Mouse (Mus musculus) stomach, embryonic 14.5 days (tissue): ENCODE data around the gene Pcdh15. TPM values are rescaled to one million over a fixed set of nuclear protein-coding genes. Genes with fewer than 3 reads are reported as not detected.

Experiments used
- ATAC-seq: fragments of 200-750 bp; cut with Nextera tagmentation; 2 replicates; pipeline ENCODE4 v1.8.0; 2017; ENCODE audit warnings: low read depth, moderate TSS enrichment; ENCODE audit not compliant: insufficient number of reproducible peaks, insufficient read depth, low FRiP score
- H3K27ac ChIP-seq: fragments of 300-500 bp; sonication (generic); 2 replicates; pipeline ENCODE4 v1.5.1; 2014; ENCODE audit warnings: mild to moderate bottlenecking, low read length, moderate library complexity, mixed read lengths
- H3K27me3 ChIP-seq: fragments of 300-500 bp; sonication (generic); 2 replicates; pipeline ENCODE4 v1.6.1; 2014; ENCODE audit warnings: low read length, control low read depth, mixed read lengths; ENCODE audit not compliant: control insufficient read depth, insufficient read depth
- H3K36me3 ChIP-seq: fragments of 300-500 bp; sonication (generic); 2 replicates; pipeline ENCODE4 v1.6.1; 2014; ENCODE audit warnings: mild to moderate bottlenecking, control low read depth, low read length, moderate library complexity, mixed read lengths; ENCODE audit not compliant: control insufficient read depth, insufficient read depth
- H3K4me1 ChIP-seq: fragments of 300-500 bp; sonication (generic); 2 replicates; pipeline ENCODE4 v1.6.1; 2014; ENCODE audit warnings: low read length, control low read depth, mixed read lengths; ENCODE audit not compliant: control insufficient read depth, insufficient read depth
- H3K4me2 ChIP-seq: fragments of 300-500 bp; sonication (generic); replicated peaks from 2 replicates; pipeline ENCODE4 v1.6.1; 2014; ENCODE audit warnings: low read depth, low read length, control low read depth
- H3K4me3 ChIP-seq: fragments of 300-500 bp; sonication (generic); 2 replicates; pipeline ENCODE4 v1.5.1; 2014; ENCODE audit warnings: low read depth, low read length, control low read depth
- H3K9ac ChIP-seq: fragments of 300-500 bp; sonication (generic); replicated peaks from 2 replicates; pipeline ENCODE4 v1.6.1; 2014; ENCODE audit warnings: low read depth, mild to moderate bottlenecking, control low read depth, low read length, moderate library complexity, mixed read lengths
- H3K9me3 ChIP-seq: fragments of 300-500 bp; sonication (generic); 2 replicates; pipeline ENCODE4 v1.6.1; 2016; ENCODE audit warnings: low read depth, low read length, control low read depth; ENCODE audit not compliant: control insufficient read depth
- WGBS: fragments of 180-500 bp; shearing (Covaris S2); extraction: QIAGEN DNeasy Blood & Tissue Kit; methylation state at CpG from one replicate; pipeline ENCODE4 v1.1.7; 2014; 5-methylcytosine and 5-hydroxymethylcytosine counted together
- polyA plus RNA-seq: library from polyadenylated mRNA; unstranded; fragments of >200 nt; fragmentation: Nextera tagmentation; extraction: Ambion mirVana; gene quantifications from 2 replicates; pipeline ENCODE4 v1.2.1, GENCODE M21; 2014

Gene Pcdh15
- polyA plus RNA-seq, 1 experiment from 2014 or later = 3.4 TPM

- WGBS = 91% methylated on average over 4 of the region's 4 CpGs
- no peaks in the 10 kb centered on the region for H3K4me1 ChIP-seq
- H3K36me3 ChIP-seq = no peaks in the 10 kb centered on the region
- no peak overlapping the region for H3K27ac ChIP-seq
- no peaks in the 10 kb centered on the region for H3K27me3 ChIP-seq
- H3K4me3 ChIP-seq = no peak overlapping the region
- no peak overlapping the region for H3K9ac ChIP-seq
- ATAC-seq = no peak
- no peaks in the 10 kb centered on the region for H3K9me3 ChIP-seq
- H3K4me2 ChIP-seq = no peak overlapping the region
Observed at GRCm38 (mm10) chr10:73280438-73280837, 181.3 kb downstream of the Pcdh15 start.

- Histone ChIP-seq H3K9me3 (no peaks in the 10 kb centered on the region), H3K27me3 (no peaks in the 10 kb centered on the region), H3K27ac (no peak overlapping the region), H3K4me1 (no peaks in the 10 kb centered on the region), H3K36me3 (no peaks in the 10 kb centered on the region), H3K9ac (no peak overlapping the region), H3K4me2 (no peak overlapping the region), H3K4me3 (no peak overlapping the region)
- no peak for ATAC-seq
- 60% methylated on average over 5 of the region's 5 CpGs for WGBS
Observed at GRCm38 (mm10) chr10:73296456-73296855, 197.3 kb downstream of the Pcdh15 start.

GRCm38 (mm10) chr10:73301951-73302350, 202.8 kb downstream of the Pcdh15 start:
- Histone ChIP-seq H3K36me3 (no peaks in the 10 kb centered on the region), H3K9ac (no peak overlapping the region), H3K9me3 (no peaks in the 10 kb centered on the region), H3K4me1 (no peaks in the 10 kb centered on the region), H3K27ac (no peak overlapping the region), H3K4me3 (no peak overlapping the region), H3K27me3 (no peaks in the 10 kb centered on the region), H3K4me2 (no peak overlapping the region)
- no peak for ATAC-seq
- WGBS = 83% methylated on average over 8 of the region's 8 CpGs

- no peak overlapping the region for H3K4me2 ChIP-seq
- WGBS = 82% methylated on average over 1 of the region's 1 CpGs
- no peak overlapping the region for H3K27ac ChIP-seq
- H3K27me3 ChIP-seq = no peaks in the 10 kb centered on the region
- H3K36me3 ChIP-seq = no peaks in the 10 kb centered on the region
- no peak overlapping the region for H3K4me3 ChIP-seq
- no peaks in the 10 kb centered on the region for H3K4me1 ChIP-seq
- no peak for ATAC-seq
- H3K9me3 ChIP-seq = no peaks in the 10 kb centered on the region
- no peak overlapping the region for H3K9ac ChIP-seq
Observed at GRCm38 (mm10) chr10:73306677-73307076, 207.5 kb downstream of the Pcdh15 start.

- no peaks in the 10 kb centered on the region for H3K36me3 ChIP-seq
- no peaks in the 10 kb centered on the region for H3K9me3 ChIP-seq
- no peaks in the 10 kb centered on the region for H3K4me1 ChIP-seq
- no peak for ATAC-seq
- H3K27me3 ChIP-seq = no peaks in the 10 kb centered on the region
- 85% methylated on average over 7 of the region's 7 CpGs for WGBS
- H3K4me2 ChIP-seq = no peak overlapping the region
- no peak overlapping the region for H3K4me3 ChIP-seq
- no peak overlapping the region for H3K9ac ChIP-seq
- H3K27ac ChIP-seq = no peak overlapping the region
Observed at GRCm38 (mm10) chr10:73326861-73327260, 227.7 kb downstream of the Pcdh15 start.

GRCm38 (mm10) chr10:73333426-73333825, 234.3 kb downstream of the Pcdh15 start:
- ATAC-seq = no peak
- WGBS = 78% methylated on average over 1 of the region's 1 CpGs
- H3K9ac ChIP-seq = no peak overlapping the region
- no peak overlapping the region for H3K4me2 ChIP-seq
- H3K27me3 ChIP-seq = no peaks in the 10 kb centered on the region
- no peaks in the 10 kb centered on the region for H3K36me3 ChIP-seq
- H3K27ac ChIP-seq = no peak overlapping the region
- H3K9me3 ChIP-seq = no peaks in the 10 kb centered on the region
- H3K4me3 ChIP-seq = no peak overlapping the region
- H3K4me1 ChIP-seq = no peaks in the 10 kb centered on the region

- Histone ChIP-seq H3K27ac (no peak overlapping the region), H3K4me1 (no peaks in the 10 kb centered on the region), H3K4me3 (no peak overlapping the region), H3K36me3 (no peaks in the 10 kb centered on the region), H3K9ac (no peak overlapping the region), H3K27me3 (no peaks in the 10 kb centered on the region), H3K9me3 (no peaks in the 10 kb centered on the region), H3K4me2 (no peak overlapping the region)
- WGBS = 86% methylated on average over 2 of the region's 2 CpGs
- ATAC-seq = no peak
Observed at GRCm38 (mm10) chr10:73379001-73379400, 279.9 kb downstream of the Pcdh15 start.

- no peak for ATAC-seq
- Histone ChIP-seq H3K9ac (no peak overlapping the region), H3K36me3 (no peaks in the 10 kb centered on the region), H3K4me1 (no peaks in the 10 kb centered on the region), H3K4me3 (no peak overlapping the region), H3K27me3 (no peaks in the 10 kb centered on the region), H3K4me2 (no peak overlapping the region), H3K9me3 (no peaks in the 10 kb centered on the region), H3K27ac (no peak overlapping the region)
- WGBS = 86% methylated on average over 2 of the region's 2 CpGs
Observed at GRCm38 (mm10) chr10:73384003-73384402, 284.9 kb downstream of the Pcdh15 start.

GRCm38 (mm10) chr10:73400426-73400825, 301.3 kb downstream of the Pcdh15 start:
- Histone ChIP-seq H3K4me3 (no peak overlapping the region), H3K4me2 (no peak overlapping the region), H3K27me3 (no peaks in the 10 kb centered on the region), H3K27ac (no peak overlapping the region), H3K9ac (no peak overlapping the region), H3K4me1 (no peaks in the 10 kb centered on the region), H3K9me3 (no peaks in the 10 kb centered on the region), H3K36me3 (no peaks in the 10 kb centered on the region)
- WGBS = 77% methylated on average over 1 of the region's 1 CpGs
- no peak for ATAC-seq
